Mouse (Mus musculus) urinary bladder, postnatal 36 days (tissue): Measurements from ENCODE around the gene 1700042G07Rik.

Experiments used
- DNase-seq, 2 experiments: peaks; one replicate each; pipeline ENCODE4 v3.0.0; 2022; ENCODE audit warnings: low spot score in 2 of 2, mixed read lengths in 1 of 2

1700042G07Rik gene

GRCm38 (mm10) chr4:116162142-116162541, 11.0 kb upstream of the 1700042G07Rik start:
- DNase-seq = no peak

DNA sequence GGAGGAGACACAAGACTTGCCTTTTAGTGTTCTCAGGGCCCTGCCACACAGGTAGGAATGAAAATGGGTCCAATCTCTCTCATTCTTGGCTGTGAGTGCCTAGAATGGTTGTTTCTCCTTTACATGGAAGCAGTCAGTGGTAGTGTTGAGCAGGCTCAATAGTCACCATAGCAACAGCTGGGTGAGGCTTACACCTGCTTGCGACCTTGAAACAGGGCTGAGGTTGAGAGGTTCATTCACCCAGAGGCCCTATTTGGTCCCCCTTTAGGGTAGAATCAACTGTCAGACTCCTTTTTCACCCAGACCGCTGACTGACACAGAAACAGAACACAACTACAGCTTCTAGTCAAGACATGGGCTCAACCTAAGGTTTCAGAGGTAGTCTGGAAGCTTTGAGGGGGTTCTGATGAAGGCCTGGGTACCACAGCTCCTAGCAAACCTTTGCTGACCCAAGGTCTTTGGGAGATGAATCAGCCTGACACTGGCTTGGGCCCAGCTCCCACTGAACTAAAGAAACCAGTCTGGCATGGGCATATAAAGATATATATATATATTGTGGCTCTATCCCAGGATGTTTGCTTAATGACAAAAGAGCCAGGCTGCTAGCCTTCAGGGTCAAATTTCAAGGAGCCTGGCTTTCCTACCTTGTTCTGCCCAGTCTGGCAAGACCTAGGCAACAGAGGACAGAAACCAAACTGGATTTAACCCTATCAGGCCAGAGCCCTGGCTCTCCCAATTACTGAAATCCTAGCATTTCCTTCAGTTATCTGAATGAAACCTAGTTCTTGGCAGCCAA, 8.2 kb upstream of the 1700042G07Rik start:
- no peak for DNase-seq

DNA sequence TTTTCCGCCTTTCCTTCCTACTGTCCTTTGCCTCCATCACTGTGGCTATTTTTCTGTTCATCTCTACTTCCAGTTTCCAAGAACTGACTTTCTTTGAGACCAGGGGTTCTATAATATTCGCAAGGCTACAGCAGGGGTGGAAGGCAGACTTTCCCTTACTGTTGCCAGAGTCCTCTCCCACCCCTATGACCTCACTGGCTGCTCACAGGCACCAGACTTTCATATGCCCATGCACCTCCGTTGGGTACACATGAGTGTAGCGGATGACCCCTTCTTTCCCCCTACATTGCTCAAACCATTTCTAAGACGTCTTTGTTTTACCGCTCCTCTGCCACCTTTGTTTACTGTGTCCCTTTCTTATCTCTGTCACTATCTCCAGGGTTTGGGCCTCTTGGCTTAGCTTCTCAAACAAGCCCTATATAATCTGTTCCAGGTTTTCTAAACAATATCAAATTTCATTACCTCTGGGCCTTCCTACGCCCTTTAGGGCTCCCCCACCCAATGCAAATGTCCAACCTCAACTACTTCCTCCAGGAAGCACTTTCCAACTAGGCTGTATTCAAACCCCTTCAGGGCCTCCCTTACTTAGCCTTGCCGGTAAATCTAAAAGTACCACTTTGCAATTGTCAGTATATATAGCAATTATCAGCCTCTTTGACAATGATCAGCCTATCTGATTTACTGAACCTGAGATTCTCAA, 7.3 kb upstream of the 1700042G07Rik start:
- no peak for DNase-seq

DNA sequence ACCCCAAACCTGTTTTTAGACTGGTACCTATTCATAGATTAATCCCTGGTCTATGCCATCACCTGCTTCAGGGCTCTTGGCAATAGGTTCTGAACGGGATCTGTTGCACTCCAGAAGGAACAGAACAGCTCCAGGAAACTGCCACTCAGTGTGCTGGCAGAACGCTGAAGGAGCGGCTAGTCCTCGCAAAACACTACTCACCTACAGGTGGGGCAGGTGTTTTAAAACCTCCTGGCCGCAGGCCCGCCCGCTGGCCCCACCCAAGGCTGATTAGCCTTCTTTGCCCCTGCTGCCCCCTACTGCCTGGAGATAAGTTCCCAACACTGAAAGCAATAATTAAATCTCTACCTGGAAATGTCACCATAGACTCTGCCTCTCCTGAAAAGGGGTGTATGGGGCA, 5.8 kb upstream of the 1700042G07Rik start, which contains the start of gene Tspan1:
Gene Tspan1 (minus strand): TSS at position 198 of the 400 bp plus-strand sequence.
- peak; percentile 60 to 71 for DNase-seq

DNA sequence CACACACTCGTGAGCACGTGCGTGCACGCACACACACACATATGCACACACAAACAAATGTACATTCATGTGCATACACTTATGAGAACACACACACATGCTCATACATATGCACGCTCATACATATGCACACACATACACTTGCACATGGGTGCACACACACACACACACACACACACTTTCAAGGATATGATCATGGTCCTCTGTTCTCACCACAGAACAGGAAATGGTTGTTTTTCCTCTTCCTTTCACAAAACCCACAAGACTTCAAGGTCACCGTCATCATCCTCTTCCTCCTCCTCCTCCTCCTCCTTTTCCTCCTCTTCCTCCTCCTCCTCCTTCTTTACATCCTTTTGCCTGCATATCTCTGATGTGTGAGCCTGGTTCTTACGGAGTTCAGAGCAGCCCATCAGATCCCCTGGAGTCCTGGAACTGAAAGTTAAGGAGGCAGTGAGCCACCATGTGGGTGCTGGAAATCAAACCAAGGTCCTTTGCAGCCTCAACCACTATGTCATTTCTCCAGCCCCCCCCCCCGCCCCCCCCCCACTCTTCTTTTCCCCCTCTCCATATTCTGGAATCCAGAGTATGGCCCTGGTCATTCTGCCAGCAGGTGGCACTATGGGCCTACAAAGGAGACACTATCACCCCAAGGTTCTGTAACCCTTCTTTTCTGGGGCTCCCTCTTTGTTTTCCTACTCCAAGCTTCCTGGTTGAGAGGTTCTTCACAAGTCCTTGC, 4.4 kb upstream of the 1700042G07Rik start:
- DNase-seq = peak; percentile 50 to 65

GRCm38 (mm10) chr4:116169353-116169672, 3.9 kb upstream of the 1700042G07Rik start:
- DNase-seq = no peak

DNA sequence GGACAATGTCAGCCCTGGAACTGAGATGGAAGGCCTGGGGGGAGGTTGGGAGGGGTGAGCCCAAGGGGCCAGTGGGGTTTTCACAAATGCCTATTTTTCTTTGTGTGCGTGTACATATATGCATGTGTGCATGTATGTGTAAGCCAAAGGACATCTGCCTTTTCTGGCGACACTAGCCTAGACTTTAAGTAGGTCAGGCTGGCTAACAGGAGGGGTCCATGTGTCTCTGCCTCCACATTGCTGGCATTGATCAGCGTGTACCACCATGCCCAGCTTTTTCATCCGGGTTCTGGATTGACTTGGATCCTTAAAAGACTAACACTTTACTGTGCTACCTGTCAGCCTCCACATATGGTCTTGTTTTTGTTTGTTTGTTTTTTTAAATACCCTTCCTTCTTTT, 580 bp downstream of the 1700042G07Rik start:
- DNase-seq = no peak

DNA sequence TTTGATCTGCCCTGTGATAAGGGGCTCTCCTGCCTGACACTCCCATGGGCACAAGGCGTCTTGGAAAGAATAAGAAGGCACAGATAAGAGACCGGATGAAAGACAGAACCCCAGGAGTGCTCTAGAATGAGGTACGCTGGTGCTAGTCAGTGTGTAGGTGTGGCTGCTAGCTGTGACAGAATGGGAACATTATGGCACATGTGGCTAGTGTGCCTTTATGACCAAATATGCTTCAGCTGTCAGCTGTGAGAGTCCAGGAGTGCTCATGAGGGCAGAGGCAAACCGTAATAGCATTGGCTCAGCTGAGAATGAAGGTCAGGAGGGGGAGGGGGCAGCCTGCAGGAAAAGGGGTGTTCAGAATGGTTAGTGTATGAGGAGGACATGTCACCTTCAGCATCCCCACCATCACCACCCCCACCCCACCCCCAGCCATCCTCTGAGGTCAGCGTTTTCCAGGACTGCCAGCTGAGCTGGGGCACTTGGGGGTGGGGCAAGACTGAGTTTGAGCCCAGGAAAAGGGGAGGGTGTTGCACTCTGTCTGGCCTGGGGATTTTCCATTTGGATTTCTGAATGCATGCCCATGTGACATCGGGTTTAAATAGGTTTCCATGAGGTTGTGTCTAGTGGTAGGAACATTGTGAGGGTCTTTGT, 1.4 kb downstream of the 1700042G07Rik start:
- no peak for DNase-seq

GRCm38 (mm10) chr4:116175136-116175535, 2.0 kb downstream of the 1700042G07Rik start:
- no peak for DNase-seq

DNA sequence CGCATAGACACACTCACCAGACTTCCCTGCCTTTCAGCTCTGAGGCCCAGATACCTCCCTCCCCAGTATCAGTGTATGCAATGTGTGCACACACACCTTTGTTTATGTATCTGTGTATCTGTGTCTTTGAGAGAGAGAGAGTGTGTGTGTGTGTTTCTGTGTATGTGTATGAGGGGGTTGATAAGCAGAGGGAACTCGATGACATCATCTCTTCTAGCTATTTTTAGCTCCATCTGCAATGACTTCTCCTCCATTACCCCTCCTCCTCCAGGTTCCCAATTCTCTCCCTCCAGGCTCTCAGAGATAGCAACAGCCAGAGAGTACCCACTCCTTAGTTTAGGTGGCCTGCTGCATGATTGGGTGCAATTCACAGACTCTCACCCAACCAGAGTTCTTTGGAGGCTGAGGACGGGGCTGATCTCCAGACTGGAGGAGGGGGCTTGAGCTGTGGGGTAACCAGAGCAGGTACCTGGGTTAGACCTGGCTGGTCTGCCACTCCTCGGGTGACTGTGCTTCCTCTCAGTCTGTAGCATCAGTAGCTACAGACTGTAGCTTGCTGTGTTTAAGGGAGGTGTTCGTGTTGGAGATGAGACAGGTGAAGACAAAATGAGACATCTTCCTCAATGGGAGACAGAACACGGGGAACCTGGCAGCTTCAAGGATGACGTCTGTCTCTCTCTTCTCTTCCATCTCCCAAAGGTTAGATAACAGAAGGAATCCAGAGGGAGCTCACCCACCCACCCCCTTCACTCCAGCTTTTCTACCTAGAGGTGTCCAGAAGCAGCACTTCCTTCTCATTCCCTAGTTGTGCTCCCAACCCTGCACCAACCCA, 2.8 kb downstream of the 1700042G07Rik start:
- DNase-seq = no peak

DNA sequence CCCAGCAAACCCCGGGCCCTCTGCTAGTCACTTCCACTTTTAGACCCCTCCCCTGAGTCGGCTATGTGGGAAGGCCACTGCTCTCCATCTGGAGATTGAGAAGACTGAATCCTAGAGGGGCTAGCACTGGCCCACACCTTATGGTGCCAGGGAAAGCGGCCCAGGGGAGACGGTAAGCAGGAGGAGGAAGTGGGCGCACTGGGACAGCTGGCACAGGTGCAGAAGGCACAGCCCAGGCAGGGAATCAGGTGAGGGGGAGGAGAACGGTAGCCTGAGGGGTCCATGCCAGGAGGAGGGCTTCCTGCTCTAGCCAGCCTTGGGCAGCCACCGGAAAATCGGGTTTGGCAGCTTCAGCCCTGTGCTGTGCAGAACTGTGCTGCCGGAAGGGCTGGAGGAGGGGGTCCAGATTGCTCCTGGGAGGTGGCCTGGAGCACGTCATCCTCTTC, 3.4 kb downstream of the 1700042G07Rik start:
- DNase-seq = peak; percentile 68 to 84

- DNase-seq = peak in 1 of 2 experiments; percentile 63
Measured at GRCm38 (mm10) chr4:116177140-116177539, 4.0 kb downstream of the 1700042G07Rik start.

- DNase-seq = no peak
Measured at GRCm38 (mm10) chr4:116182079-116182478, 8.9 kb downstream of the 1700042G07Rik start.

GRCm38 (mm10) chr4:116182745-116183144, 9.6 kb downstream of the 1700042G07Rik start:
- no peak for DNase-seq

DNA sequence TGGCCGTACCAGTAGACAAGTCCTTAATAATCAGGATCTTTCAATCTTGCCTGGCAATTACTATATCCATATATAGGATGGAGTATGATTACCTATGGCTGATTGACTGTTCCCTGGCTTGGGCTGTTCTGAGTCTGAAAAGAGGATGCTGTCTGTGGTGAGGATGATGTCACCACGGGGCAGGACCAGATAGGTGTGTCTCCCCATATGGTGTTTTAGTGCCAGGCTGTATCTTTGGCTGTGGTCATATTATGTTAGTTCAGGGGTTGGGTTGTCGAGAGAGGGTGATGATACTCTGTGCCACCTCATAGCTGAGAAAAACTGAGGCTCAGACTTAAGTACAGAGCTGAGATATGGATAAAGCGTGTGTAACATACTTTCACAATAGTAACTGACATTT, 11.9 kb downstream of the 1700042G07Rik start:
- DNase-seq = no peak

GRCm38 (mm10) chr4:116192286-116192835, 19.2 kb downstream of the 1700042G07Rik start:
- DNase-seq = no peak

GRCm38 (mm10) chr4:116193583-116194383, 20.6 kb downstream of the 1700042G07Rik start:
- no peak for DNase-seq

DNA sequence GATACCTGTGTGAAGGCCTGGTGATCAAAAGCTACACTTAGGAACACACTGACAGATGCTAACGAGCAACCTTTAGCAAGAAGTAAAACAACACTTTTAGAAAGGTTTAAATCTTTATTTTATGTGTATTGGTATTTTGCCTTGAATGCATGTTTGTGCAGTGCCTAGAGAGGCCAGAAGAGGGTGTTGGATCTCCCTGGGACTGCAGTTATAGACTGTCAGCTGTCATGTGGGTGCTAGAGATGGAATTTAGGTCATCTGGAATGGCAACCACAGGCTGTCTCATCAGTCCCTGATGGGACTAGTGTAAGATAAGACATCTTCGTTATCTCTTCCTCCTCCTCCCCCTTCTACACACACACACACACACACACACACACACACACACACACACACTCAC, 25.2 kb downstream of the 1700042G07Rik start:
- no peak for DNase-seq

DNA sequence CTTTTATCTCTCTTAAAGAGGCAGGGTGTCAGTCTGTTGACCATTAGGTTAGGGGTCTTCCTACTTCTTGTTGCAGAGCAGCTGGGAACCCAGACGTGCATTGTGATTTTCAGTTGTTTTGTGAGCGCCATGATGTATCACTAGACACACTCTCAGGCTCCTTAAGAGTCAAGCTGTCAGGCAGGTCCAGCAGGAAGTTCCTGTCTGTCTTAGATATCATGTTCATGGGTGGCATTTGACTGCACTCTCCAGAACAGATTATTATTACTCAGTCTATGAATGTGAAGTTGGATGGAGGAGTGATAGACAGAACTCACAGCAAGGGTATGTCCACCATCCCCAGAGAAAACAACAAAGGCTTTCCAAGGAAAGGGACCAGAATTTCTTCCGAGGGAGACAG, 31.2 kb downstream of the 1700042G07Rik start:
- peak in 1 of 2 experiments; percentile 24 for DNase-seq

DNA sequence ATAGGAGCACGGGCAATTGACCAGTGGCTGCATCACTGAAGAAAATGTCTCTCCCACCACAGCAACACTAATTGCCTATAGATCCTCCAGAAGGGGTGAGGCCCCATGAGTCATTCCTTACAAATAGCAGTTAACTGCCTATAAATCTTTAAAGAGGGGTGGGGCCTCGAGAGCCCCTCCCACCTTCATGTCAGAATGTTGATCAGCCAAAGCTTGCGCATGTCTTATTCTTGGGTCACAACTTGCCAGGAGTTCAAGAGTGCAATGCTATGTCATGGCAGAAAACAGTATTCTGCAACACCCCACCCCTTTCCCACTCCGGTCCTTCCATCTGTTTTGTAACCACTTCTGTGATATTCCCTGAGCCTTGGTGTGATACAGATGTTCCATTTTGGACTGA, 33.4 kb downstream of the 1700042G07Rik start:
- DNase-seq = no peak
